Mouse (Mus musculus) lung, postnatal 0 days (tissue): ENCODE measurements at regions not wholly inside any gene's neighbourhood (a gene's known extent, or its start where the extent isn't known, plus 50 kb on each side); places are given as distances from the start of the nearest gene placed in this dataset.

Experiments used
- CTCF ChIP-seq: IDR thresholded peaks from 2 replicates; pipeline ENCODE4 v1.5.1; 2016; ENCODE audit warnings: antibody characterized with exemption, mild to moderate bottlenecking
- EP300 ChIP-seq: IDR thresholded peaks from 2 replicates; pipeline ENCODE4 v1.6.1; 2016; ENCODE audit warnings: antibody characterized with exemption, mild to moderate bottlenecking, control low read depth

DNA sequence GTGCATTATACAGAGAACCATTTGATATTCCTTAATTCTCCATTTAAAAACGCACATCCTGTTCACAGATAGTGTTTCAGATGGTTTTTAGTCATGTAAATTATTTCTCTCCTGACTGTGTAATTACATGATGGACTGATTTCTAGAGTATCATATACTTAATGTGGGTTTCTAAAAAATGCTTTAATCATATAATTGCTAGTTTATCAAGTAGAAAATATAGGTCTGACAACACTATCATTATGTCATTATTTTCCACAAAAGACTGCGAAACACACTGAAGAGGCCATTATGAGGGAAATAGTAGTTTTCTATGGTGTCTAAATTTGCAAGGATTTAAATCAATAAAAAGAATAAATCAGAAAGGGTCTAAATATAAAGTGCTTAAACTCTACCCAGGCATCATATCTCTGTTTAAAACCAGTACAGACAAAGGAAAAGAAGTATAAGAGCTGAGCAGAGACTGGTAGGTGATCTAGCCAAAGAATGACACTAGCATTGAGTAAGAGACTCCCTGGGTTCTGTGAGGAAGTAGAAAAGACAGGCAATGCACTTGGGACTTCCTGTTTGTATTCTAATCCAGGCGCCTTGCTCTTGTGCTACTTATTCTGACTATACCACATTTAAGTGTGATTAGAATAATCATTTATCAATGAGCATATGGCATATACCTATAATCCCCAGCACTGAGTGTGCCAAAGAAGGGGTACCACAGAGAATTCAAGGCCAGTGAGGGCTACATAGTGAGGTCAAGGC lies 127.1 kb downstream of the Ube2e3 start:
- TF ChIP-seq CTCF (no peak), EP300 (no peak)
